Mouse (Mus musculus) heart, postnatal 25 days (tissue): ENCODE measurements at regions not wholly inside any gene's neighbourhood (a gene's known extent, or its start where the extent isn't known, plus 50 kb on each side); places are given as distances from the start of the nearest gene placed in this dataset.

Experiments used
- DNase-seq: peaks from one replicate; pipeline ENCODE4 v3.0.0; 2022; ENCODE audit warnings: low spot score
- intact Hi-C: fragments of 180-260 bp; cut with DNase I; formaldehyde crosslinking; loops from one replicate; pipeline ENCODE4 v1.15.1; 2025

- DNase-seq, result no peak
- intact Hi-C loops, result no loop called here
These were observed 53.4 kb downstream of the Gm47996 start for GRCm38 (mm10) chr1:151263372-151263771.

DNA sequence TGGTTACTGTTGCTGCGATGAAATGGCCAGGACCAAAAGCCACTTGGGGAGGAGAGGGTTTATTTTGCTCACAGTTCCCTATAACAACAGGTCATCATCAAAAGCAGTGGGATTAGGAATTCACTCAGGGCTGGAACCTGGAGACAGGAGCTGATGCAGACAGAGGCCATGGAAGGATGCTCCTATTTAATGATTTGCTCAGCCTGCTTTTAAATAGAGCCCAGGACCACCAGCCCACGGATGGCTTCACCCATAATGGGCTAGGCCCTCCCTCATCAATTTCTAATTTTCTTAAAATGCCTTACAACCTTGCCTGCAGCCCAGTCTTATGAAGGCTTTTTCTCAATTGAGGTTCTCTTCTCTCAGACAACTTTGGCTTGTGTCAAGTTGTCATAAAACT is 53.9 kb downstream of the Gm47996 start:
- intact Hi-C loops, result no loop called here
- no peak for DNase-seq

- intact Hi-C loops, result no loop called here
- DNase-seq, result no peak
These were observed 54.9 kb downstream of the Gm47996 start for GRCm38 (mm10) chr1:151264789-151265188.

- intact Hi-C loops, result no loop called here
- DNase-seq, result no peak
These were observed 55.7 kb downstream of the Gm47996 start for GRCm38 (mm10) chr1:151265590-151265989.

DNA sequence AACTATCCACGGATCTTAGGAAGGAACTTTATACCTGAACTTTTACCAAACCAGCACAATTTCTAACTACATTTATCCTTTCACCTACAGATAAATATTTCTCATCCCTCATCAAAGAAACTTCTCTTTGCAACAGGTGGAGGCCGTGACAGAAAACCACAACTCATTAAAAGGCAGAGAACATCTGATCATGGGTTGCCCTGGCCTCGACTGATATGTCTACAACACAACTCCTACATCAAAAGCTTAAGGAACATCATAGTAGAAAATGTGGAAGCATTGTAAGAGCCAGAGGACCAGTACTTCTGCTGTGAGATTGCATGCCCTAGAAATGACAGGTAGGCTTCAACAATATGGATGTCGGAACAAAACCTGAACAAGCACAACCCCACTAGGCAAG is 56.8 kb downstream of the Gm47996 start:
- intact Hi-C loops, result no loop called here
- DNase-seq, result no peak

- intact Hi-C loops, result no loop called here
- DNase-seq, result no peak
These were observed 60.8 kb downstream of the Gm47996 start for GRCm38 (mm10) chr1:151270691-151271090.

- DNase-seq, result no peak
- intact Hi-C loops, result no loop called here
These were observed 64.4 kb downstream of the Gm47996 start for GRCm38 (mm10) chr1:151274306-151274705.

DNA sequence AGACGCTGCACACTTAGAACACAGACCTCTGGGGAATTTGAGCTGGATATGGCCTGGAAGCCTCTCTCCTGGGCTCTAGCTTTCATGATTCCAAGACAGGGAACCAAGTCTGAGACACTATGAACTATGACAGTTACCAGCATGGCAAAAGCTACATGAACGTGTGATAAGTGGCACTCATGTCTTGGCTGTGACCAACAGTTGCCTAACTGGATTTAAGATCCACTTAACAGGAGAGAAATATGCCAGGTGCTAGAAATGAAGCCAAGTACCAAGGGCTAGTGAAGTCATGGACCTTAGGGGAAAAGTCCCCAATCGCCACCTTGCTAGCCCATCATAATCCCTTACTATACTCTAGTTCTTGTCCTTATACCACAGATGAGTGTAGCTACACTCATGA is 65.7 kb downstream of the Gm47996 start:
- intact Hi-C loops, result no loop called here
- no peak for DNase-seq

GRCm38 (mm10) chr1:151279955-151280354 is 64.3 kb upstream of the Ivns1abp start:
- intact Hi-C loops, result no loop called here
- DNase-seq, result no peak

DNA sequence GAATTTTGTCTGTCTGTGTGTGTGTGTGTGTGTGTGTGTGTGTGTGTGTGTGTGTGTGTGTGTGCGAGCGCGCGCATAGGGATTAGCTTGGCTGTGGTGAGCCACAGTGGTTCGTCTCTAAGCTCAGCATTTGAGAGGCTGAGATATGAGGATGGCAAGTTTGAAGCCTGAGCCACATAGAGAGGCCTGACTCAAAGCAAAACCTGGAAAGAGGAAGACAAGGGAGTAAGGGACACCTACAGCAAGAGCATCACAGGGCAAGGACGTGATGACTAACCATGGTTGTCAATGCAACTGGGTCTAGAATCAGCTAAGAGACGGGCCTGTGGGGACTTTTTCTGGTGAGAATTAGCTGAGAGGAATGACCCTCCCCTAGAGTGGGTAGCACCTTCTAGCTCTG is 59.2 kb upstream of the Ivns1abp start:
- intact Hi-C loops, result no loop called here
- no peak for DNase-seq

DNA sequence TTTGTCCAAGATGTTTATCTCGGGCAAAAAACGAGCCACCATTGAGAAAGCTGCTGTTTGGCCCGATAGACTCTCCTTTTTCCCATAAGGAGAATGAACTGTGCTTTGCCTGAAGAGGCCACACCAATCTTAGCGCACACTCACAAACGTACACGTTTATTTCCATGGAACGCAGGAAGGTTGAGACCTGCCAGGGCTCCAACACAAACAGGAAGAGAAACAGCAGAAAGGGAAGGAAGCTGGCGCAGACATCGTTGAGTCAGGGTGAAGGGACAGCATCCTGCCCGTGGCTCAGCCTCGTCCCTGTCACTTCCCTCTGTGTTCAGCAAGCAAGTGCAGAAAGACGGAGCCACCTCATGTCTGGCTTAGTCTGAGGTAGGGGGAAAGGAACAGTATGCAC is 56.8 kb upstream of the Ivns1abp start:
- DNase-seq, result peak; percentile 44
- intact Hi-C loops, result no loop called here

DNA sequence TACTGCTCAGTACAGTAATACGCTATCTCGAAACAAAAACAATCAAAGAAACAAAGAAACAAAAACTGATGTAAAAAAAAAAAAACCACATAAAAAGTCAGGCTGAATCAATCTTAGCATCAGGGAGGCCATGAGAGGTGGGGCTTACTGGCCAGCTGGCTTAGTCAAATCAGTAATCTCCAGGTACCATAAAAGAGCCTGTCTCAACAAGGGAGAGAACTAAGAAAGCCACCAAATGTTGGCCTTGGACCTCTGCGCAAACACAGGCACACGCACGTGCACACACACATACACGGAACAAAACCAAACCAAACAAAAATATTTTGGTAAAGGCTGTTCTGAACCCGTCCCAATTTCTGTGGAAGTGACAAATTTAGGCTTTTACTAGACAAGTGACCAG is 55.2 kb upstream of the Ivns1abp start:
- intact Hi-C loops, result no loop called here

GRCm38 (mm10) chr1:151289493-151290258 is 54.6 kb upstream of the Ivns1abp start:
- intact Hi-C loops, result no loop called here
- DNase-seq, result no peak

More for the DNA sequence above, 55.2 kb upstream of the Ivns1abp start:
- no peak for DNase-seq

GRCm38 (mm10) chr1:151293311-151294050 is 50.8 kb upstream of the Ivns1abp start:
- intact Hi-C loops, result no loop called here
- DNase-seq, result no peak
